Mouse (Mus musculus): Measurements from ENCODE around the gene Tgm2.

Tgm2 gene

DNA sequence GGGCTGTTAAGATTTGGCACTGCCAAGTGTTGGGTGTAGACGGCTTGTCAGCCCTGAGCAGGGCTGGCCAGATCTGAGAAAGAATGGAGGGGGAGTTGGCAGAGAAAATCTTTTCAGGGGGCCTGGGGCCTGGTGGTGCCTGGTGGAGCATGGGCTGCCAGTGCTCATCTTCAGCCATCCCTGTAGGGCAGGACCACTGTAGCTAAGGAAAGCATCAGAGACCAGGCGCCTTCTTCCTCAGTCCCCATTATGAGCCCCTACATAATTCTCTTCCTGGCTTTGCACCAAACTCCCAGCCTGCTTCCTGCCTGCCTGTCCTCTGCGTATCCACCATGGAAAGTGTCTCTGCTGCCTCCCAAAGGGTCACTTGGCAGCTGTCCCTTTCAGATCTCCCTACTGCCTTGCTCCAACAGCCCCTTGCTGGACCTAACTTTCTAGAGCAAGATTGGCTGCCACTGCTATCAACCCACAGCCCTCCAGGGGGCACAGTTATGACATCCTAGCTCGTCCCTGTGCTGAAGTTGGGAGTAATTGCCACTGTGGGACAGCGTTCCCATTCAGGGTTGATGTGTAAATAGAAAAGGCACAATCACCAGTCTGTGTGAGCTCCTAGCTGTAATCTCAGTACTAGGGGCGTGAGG lies 39.2 kb downstream of the Tgm2 start:
- DNase-seq, result no peak

DNA sequence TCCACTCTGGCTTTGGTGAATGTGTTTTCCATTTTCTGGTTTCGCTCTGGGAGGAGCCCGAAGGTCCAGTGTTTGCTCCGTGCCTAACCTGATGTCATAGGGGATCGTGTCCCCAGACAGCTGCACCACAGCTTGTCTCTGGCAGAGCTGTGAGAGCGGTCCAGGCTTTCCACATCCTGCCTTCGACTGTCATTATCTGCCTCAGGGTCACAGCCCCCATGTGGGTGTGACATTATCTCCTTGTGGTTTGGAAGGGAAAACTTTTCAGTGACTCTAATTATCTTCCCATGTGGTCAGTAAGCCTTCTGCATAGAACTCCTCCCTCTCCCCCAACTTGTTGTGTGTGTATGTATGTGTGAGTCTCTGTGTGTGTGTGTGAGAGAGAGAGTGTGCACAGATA lies 40.6 kb downstream of the Tgm2 start:
- DNase-seq, result no peak

DNA sequence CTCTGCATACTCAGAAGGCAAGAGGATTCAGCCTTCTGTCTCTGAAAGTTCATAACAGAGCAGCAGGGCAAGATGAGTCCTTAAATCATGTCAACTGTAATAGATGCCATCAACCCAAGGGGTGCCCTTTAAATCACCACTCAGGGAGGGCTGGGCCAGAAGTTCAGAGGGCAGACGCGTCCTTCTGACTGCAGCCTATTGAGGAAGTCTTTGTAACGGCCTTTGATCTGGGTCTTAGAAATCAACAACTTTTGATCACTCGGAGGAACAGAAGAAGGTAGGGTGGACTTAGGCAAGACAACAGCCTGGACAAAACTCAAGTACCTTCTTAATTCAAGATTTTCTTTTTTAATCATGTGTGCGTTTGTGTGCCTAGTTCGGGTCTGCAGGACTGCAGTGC lies 41.3 kb downstream of the Tgm2 start:
- DNase-seq, result no peak

DNA sequence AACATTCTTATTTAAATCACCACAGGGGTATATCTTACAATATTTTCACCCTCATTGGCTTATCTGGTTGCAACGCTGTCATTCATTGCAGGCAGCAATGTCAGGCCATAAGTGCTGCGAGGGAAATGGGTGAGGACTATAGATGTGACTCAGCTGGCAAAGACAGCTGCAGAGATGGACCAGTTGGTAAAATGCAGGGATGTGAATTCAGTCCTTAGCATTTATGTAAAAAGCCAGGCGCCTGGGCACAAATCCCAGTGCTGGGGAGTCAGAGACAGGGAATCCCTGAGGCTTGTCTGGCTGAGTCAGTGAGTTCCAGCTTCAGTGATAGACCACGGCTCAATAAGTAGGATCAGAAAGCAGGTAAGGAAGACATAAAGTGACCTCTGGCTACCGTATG lies 44.5 kb downstream of the Tgm2 start:
- DNase-seq, result no peak

DNA sequence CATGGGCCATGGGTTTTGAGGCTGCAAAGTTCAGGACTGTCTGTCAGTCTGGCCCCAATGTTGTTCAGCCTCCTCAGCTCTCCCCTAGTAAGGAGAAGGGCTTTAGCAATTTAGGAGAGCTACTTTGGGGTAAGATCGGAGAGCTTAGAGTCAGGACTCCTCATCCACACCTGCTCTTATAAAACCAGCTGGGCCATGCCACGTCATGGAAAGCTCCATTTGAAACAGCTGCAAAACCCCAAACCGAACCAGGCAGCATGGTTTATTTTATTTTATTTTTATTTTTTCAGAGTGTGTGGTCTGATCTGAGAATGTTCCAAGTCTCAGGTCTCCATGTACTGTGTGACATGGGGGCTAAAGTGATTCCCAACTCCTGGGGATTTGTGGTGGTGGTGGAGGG lies 46.7 kb downstream of the Tgm2 start:
- DNase-seq, result no peak

DNA sequence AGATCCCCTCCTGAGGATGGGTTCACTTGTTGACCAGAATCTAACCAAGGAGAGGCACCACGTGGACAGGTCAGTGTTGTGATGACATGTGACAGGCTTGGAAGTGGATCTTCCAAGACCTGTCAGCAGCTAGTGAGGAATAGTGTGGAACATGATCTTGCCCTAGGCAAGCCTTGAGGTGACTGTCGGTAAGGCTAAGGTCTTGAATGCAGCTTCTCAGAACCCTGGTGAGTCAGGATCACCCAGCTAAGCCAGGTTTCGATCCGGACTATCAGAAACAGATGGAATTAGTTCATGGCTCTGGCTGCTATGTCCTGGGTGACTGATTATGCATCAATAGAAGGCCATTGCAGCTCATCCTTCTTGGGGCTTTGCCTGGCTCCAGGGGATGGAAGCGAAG lies 47.5 kb downstream of the Tgm2 start:
- DNase-seq, result no peak

DNA sequence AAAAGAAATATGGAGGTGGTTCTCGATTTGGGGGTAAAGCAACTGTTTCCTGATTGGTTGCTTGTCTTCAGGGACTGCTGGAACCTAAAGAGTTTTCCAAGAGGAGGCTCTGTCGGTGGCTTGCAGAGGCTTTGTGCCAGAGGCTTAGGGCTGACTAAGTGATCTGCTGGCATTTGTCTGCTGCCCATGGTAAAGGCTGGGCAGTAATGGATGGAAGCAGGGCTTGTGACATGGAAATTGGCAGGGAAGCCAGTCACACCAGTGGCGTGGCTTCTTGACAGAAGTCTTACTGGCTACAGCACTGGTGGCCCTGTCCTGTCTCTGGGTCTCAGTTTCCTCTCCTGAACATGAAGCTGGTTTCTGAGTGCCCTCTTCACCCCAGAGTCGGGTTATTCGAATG lies 49.2 kb downstream of the Tgm2 start:
- DNase-seq, result no peak

DNA sequence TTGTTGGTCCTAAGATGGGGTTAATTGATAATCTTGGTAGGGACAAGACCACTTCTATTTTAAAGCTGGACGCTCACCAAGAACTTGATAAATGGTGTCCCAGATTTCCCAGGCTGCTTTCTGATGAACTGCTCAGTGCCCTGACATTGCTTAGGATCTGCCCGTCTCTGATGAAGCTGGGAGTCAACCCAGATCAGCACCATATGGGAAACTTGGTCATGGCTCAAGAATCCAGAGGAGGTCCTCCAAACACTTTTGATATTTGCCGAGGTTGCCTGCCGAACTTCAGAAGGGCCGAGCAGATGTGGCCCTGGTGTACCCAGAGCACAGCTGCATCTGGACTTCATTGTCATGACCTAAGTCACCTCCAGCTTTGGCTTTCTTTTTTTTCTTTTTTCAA lies 51.4 kb downstream of the Tgm2 start:
- peak; percentile 73 for DNase-seq

DNA sequence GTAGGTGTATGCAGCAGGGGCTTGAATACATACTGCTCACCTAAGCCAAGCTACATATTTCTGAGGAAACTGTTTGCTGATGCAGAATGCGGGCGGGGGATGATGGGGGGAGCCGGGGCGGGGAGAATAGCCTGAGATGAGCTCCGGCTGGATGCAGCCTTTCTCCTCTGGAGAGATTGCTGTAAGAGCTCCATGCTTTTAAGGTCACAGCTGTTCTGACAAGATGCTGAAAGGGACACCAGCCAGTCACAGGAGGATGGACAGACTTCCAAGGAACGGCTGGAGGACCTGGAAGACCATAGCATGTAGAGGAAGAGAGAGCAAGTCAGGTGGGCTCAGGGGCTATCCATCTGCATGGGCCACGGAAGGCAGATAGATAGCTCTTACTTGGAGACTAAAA lies 51.9 kb downstream of the Tgm2 start:
- DNase-seq, result no peak

DNA sequence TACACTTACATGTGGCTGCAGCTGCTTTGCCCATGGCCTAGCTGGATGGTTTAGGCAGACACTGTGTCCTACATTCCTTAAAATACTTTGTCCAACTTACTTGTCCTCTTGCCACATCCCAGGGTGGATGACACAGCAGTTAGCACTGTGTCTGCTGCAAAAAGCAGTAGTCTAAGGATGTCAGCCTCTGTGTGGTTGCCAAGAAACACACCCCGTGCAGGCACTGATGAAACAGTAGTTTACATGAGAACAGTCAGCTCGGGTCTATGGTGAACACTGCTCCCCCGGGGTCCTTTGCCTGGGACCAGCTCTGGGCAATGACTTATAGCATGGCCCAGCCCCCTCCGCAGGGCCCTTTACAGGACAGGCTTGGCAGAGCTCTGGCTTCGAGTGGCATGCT lies 52.9 kb downstream of the Tgm2 start:
- DNase-seq, result no peak

DNA sequence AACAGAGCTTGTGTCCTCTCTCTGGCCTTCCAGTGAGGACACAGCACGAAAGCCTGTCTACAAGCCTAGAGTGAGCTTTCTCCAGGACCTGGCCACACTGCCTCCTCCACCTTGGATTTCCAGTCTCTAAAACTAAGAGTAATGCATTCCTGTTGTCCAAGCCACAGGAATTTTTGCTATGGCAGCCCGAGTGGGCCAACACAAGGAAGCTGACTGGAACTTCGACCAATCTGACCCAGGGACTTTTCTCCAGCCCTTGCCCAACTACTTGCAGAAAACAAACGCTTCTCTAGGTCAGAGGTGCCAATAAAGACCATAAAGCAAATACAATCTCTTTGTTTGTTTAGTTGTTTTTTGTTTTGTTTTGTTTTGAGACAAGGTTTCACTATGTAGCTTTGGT lies 56.1 kb downstream of the Tgm2 start:
- DNase-seq, result no peak

DNA sequence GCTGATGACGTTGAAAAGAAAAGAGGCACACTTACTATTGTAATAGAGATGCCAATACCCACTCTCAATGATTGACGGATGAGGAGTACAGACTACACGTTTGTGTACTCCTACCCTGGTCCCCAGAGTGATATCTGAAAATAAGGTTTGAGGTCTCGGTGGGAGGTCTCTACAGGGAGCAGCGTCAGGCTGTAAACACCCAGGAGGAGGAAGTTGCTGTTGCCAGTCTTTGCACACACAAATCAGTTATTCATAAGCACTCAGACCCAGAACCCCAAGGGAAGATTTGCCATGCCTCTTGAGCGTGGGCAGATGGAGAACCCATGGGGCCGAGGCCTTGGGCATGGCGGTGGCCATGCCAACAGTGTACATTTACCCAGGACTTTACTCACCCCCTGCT lies 61.8 kb downstream of the Tgm2 start:
- DNase-seq, result no peak

DNA sequence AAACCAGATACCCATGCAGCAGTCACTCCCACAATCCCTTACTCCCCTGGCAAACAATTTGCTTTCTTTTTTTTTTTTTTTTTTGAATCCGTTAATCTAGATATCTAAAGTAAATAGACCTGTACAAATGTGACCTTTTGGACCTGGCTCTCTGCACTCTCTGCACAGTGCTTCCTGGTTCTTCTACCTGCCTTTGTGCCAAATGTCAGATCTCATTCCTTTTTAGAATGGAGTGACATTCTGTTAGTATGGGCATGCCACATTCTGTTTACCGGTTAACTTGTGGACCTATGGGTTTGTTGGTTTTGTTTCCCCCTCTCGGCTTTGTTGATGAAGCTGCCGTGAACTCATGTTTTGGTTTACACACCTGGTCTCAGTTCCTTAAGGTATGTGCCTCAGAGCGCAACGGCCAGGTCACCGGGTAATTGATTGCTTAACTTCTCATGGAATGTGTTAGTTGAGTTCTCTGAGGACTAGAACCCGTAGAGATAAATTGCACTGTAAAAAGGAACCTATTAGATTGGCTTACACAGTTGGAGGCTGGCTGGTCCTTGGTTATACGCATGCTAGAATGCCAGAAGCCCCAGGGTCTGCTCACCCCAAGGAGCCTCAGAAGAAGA lies 65.5 kb downstream of the Tgm2 start:
- no peak for DNase-seq

DNA sequence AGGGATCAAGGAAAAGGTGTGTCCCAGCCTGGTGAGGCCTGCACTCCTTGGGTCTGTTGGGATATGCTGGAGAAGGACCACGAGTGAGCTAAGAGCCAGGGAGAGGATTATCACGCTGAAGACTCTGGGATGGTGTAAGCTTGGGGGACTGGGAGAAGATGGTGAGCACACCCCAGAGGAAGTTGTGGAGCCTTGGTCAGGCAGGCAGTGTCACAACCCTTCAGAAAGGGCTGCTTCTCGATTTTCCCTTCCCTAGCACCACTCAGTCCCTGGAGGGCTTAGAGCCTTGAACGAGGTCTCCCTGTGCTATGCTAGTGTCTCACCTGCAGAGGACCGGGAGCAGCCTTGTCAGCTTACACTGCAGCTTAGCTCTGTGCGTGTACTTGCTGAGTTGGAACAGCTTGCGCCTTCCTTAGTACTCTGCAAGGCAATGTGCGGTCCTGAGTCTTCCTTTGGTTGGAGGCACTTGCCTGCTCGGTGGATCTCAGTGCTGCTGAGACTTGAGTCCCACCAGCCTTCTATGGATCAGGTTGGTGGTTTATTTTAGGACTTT lies 66.3 kb downstream of the Tgm2 start:
- DNase-seq, result no peak

DNA sequence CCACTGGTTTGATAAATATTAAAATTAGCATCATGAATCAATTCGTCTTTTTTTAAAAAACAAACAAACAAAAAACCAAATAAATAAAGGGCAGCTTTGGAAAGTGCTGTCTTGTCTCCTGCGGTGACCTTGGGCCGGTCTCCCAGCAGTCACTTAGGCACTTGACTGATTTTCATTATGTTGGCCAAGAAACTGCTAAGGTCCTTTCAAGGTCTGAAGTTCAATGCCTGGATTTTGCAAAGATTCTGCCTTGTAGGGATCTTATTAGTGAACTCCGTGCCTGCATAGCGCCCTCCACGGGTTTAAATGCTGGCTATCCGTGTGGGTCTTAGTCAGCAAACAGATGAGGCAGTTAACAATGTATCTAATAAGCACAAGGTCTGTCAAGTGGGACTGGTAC lies 67.3 kb downstream of the Tgm2 start:
- no peak for DNase-seq

DNA sequence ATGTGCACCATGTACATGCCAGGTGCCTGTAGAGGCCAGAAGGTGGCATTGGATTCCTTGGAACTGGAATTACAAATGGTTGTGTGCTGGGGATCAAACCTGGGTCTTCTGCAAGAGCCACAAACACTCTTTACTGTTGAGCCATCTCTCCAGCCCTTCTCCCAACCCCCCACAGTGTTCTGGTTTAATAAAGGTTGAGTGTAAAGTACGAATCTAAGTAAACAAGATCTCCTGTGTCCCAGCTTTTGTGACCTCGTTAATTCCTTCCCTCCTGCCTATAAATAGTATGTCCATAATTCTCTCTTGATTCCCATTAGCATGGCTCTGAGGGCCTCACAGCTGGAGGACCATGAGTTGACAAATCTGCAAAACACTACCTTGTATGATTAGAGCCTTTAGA lies 68.3 kb downstream of the Tgm2 start:
- DNase-seq, result no peak

DNA sequence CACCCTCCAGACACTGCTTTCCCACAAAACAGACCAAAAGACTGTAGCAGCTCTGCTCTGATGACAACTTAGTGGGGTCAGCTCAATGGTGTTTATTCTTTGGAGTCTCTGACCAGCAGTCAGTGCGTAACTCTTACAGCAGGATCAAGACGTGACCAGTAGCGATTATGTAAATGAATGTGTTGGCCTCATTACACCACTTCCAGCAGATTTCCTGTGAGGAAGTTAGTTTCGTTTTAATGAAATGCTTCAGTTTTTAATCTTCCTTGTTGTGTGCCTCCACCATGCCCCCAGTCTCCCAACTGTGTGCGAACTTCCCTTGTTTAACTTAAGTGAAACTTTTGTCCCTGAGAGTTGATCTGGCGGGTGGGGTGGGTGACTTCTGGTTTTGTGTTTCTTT lies 69.5 kb downstream of the Tgm2 start:
- no peak for DNase-seq

DNA sequence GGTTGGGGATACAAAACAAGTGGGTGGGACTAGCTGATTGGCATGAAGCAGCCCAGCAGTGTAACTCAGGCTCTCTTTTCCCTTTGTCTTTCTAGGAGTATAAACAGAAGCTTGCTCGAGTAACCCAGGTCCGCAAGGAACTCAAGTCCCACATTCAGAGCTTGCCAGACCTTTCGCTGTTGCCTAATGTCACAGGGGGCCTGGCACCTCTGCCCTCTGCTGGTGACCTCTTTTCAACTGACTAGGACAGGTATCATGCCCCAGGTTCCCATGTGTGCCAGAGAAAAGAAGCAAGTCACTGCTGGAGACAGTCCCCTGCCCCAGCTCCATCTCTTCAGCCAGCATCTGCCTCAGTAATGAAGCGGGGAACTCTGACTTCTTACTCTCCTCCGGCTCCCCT lies 71.4 kb downstream of the Tgm2 start:
- no peak for DNase-seq

DNA sequence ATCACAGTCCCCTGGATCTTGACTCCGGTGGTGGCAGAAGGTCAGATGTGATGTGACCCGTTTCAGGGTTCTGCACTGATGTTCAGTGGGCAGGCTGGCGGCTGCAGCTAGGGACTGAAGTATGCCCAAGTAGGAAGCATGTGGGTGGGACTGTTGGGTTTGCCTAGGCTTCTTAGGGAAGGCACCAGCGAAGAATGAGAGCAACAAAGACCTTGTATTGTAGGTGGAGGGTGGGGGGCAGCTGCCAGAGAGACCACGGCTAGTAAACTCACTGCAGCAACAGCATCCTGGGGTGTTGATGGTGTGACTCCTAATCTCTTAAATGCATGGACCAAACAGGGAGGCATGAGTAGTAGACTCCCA lies 74.6 kb downstream of the Tgm2 start:
- DNase-seq, result no peak

DNA sequence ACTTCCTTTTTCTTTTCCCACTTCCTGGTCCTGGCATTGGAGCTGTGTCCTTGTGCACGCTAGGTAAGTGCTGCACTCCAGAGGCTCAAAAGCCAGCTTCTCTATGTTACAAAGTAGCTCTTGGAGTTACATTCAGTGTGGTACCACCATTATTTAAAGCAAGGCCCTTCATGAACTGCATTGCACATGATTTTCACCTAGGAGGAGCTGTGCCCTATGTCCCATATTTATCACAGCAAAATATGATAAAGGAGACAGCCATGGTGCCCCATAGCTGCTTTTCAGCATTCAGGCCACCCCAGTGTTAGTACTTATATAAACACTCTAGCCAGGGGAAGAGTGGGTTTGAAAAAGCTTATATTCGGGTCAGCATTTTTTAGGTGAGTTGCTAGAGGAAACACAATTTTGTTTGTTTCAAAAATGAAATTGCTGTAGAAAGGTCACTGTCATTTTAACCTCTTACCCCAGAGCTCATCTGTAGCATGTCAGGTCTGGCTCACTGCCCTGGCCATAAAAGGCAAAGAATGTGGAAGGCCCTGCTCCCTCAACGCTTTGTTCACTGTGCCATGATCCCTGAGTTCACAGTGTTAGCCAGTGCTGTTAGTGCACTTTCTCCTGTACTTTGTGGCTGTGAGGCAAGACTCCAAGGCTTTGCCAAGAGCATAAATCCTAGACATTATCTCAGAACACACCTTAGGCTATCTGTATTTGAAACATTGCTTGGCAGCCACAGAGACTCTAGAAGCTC lies 75.2 kb downstream of the Tgm2 start:
- DNase-seq, result no peak

DNA sequence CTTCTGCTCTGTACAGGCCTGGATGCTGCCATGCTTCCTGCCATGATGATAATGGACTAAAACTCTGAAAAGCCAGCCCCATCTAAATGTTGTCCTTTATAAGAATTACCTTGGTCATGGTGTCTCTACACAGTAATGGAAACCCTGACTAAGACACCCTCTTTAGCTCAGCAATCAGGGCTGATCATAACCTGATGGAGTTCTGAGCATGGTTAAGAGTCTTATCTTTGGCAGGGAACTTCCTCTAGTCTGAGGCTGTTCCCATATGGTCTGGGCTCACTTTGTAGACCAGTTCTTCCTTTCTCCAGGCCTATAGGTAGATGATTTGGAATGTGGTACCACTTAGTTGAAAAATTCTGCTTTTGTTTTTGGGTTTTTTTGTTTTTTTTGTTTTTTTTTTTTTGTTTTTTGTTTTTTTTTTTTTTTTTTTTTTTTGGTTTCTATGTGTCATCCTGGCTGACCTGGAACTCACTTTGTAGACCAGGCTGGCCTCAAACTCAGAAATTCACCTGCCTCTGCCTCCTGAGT lies 77.7 kb downstream of the Tgm2 start:
- DNase-seq, result no peak

DNA sequence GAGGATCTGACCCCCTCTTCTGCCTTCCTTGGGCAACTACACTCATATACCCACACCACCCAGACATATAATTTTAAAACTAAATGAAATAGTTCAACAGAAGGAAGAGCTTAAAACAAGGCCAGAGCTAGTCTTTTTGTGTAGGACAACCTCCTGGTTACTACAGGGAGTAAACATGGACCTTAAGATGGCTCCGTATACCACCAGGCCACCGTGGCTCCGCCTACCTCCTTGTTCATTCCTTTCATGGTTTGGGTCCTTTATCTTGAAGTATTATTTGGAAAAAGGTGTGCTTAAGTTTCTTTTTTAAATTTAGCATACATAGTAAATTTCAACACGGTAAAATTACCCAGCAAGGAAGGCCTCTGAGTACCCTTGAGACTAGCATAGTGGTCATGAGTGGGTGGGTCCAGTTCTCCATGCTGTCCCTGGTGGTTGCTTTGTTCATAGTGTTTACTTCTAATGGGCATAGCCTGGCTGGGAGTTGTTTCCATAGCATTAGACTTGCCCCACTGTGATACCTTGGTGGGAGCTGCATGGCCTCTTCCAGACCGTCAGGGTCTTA lies 78.9 kb downstream of the Tgm2 start:
- DNase-seq, result no peak

DNA sequence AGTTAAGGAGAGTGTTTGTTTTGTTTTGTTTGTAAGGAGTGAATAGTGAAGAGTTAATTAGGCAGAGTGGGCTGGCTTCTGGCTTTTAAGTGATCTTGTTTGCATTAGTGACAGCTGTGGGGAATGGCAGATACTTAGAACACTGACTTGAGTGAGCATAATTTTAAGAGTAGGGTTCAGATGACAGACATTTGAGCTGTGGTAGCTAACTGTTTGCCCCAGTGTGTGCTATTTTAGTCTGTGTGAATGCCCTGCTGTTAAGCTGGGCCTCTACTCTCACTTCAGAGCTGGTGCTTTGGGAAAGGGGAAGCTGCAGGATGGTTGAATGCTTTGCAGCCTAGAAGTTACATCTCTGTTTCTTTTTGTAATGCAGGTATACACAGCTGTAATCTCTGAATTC lies 79.8 kb downstream of the Tgm2 start:
- no peak for DNase-seq
